Mouse (Mus musculus): ENCODE measurements around the gene Rnf38. TPM values are rescaled to one million over a fixed set of nuclear protein-coding genes. Genes with fewer than 3 reads are reported as not detected.
A peak's percentile ranks its signal among the peaks of the same experiment; 100 is the strongest.

Gene Rnf38
- polyA plus RNA-seq, 1 experiment from 2014 or later, result 34.8 TPM

GRCm38 (mm10) chr4:44107339-44107738, 126.2 kb downstream of the Rnf38 start:
- no peaks in the 10 kb centered on the region for H3K9me3 ChIP-seq
- WGBS, result 49% methylated on average over 6 of the region's 6 CpGs

GRCm38 (mm10) chr4:44106297-44106821, 127.2 kb downstream of the Rnf38 start:
- DNase-seq (ENCODE audit: low spot score), result peak; percentile 50
- peak overlapping the region; percentile 42 for H3K4me3 ChIP-seq

More at GRCm38 (mm10) chr4:44107339-44107738, 126.2 kb downstream of the Rnf38 start:
- peaks cover 33% of the 10 kb centered on the region for H3K4me1 ChIP-seq
- DNase-seq (ENCODE audit: low spot score), result no peak
- no peak overlapping the region for H3K4me3 ChIP-seq
- no peak overlapping the region for H3K27ac ChIP-seq (replicated peaks)
- no peaks in the 10 kb centered on the region for H3K27me3 ChIP-seq (replicated peaks; ENCODE audit: low read depth, poor library complexity, severe bottlenecking)
- no peaks in the 10 kb centered on the region for H3K36me3 ChIP-seq (replicated peaks)

GRCm38 (mm10) chr4:44104195-44104917, 129.2 kb downstream of the Rnf38 start:
- Histone ChIP-seq H3K36me3 (replicated peaks) (no peaks in the 10 kb centered on the region), H3K4me3 (no peak overlapping the region; the same call in 1 of the 2 replicates), H3K4me1 (peaks cover 39% of the 10 kb centered on the region), H3K27ac (replicated peaks) (peak overlapping the region; percentile 21), H3K27me3 (replicated peaks; ENCODE audit: low read depth, poor library complexity, severe bottlenecking) (no peaks in the 10 kb centered on the region), H3K9me3 (no peaks in the 10 kb centered on the region)
- WGBS, result 36% methylated on average over 8 of the region's 8 CpGs
- DNase-seq (ENCODE audit: low spot score), result no peak

More at GRCm38 (mm10) chr4:44106297-44106821, 127.2 kb downstream of the Rnf38 start:
- Histone ChIP-seq H3K9me3 (no peaks in the 10 kb centered on the region), H3K4me1 (peaks cover 33% of the 10 kb centered on the region), H3K27me3 (replicated peaks; ENCODE audit: low read depth, poor library complexity, severe bottlenecking) (no peaks in the 10 kb centered on the region), H3K36me3 (replicated peaks) (no peaks in the 10 kb centered on the region), H3K27ac (replicated peaks) (peak overlapping the region; percentile 69)
- 22% methylated on average over 18 of the region's 18 CpGs for WGBS

GRCm38 (mm10) chr4:44103620-44104019, 130.0 kb downstream of the Rnf38 start:
- 88% methylated on average over 8 of the region's 8 CpGs for WGBS
- Histone ChIP-seq H3K4me1 (peaks cover 39% of the 10 kb centered on the region), H3K27ac (replicated peaks) (no peak overlapping the region), H3K27me3 (replicated peaks; ENCODE audit: low read depth, poor library complexity, severe bottlenecking) (no peaks in the 10 kb centered on the region), H3K9me3 (no peaks in the 10 kb centered on the region), H3K4me3 (no peak overlapping the region), H3K36me3 (replicated peaks) (no peaks in the 10 kb centered on the region)
- no peak for DNase-seq (ENCODE audit: low spot score)

- WGBS, result 52% methylated on average over 11 of the region's 11 CpGs
- no peak for DNase-seq (ENCODE audit: low spot score)
- H3K4me3 ChIP-seq, result peak overlapping the region; percentile 1; the same call in 1 of the 2 replicates
Observed at GRCm38 (mm10) chr4:44097576-44098335, 135.8 kb downstream of the Rnf38 start.

GRCm38 (mm10) chr4:44094475-44094874, 139.1 kb downstream of the Rnf38 start:
- Histone ChIP-seq H3K36me3 (replicated peaks) (no peaks in the 10 kb centered on the region), H3K4me3 (no peak overlapping the region), H3K27me3 (replicated peaks; ENCODE audit: low read depth, poor library complexity, severe bottlenecking) (no peaks in the 10 kb centered on the region), H3K4me1 (peaks cover 14% of the 10 kb centered on the region), H3K9me3 (no peaks in the 10 kb centered on the region), H3K27ac (replicated peaks) (no peak overlapping the region)
- no peak for DNase-seq (ENCODE audit: low spot score)
- WGBS, result 80% methylated on average over 4 of the region's 4 CpGs

More at GRCm38 (mm10) chr4:44097576-44098335, 135.8 kb downstream of the Rnf38 start:
- H3K9me3 ChIP-seq, result no peaks in the 10 kb centered on the region
- H3K4me1 ChIP-seq, result peaks cover 19% of the 10 kb centered on the region
- H3K27me3 ChIP-seq (replicated peaks; ENCODE audit: low read depth, poor library complexity, severe bottlenecking), result no peaks in the 10 kb centered on the region
- H3K36me3 ChIP-seq (replicated peaks), result no peaks in the 10 kb centered on the region
- H3K27ac ChIP-seq (replicated peaks), result no peak overlapping the region

- Histone ChIP-seq H3K27ac (replicated peaks) (no peak overlapping the region), H3K4me3 (no peak overlapping the region), H3K4me1 (peaks cover 8% of the 10 kb centered on the region; the same call in 1 of the 2 replicates), H3K36me3 (replicated peaks) (no peaks in the 10 kb centered on the region), H3K27me3 (replicated peaks; ENCODE audit: low read depth, poor library complexity, severe bottlenecking) (no peaks in the 10 kb centered on the region), H3K9me3 (no peaks in the 10 kb centered on the region)
- WGBS, result 82% methylated on average over 11 of the region's 11 CpGs
- no peak for DNase-seq (ENCODE audit: low spot score)
Observed at GRCm38 (mm10) chr4:44092359-44092758, 141.2 kb downstream of the Rnf38 start.

GRCm38 (mm10) chr4:44085566-44085965, 148.0 kb downstream of the Rnf38 start:
- Histone ChIP-seq H3K36me3 (replicated peaks) (no peaks in the 10 kb centered on the region), H3K9me3 (no peaks in the 10 kb centered on the region), H3K4me3 (no peak overlapping the region), H3K27ac (replicated peaks) (no peak overlapping the region), H3K4me1 (peaks cover 10% of the 10 kb centered on the region), H3K27me3 (replicated peaks; ENCODE audit: low read depth, poor library complexity, severe bottlenecking) (no peaks in the 10 kb centered on the region)
- WGBS, result 89% methylated on average over 3 of the region's 3 CpGs
- DNase-seq (ENCODE audit: low spot score), result no peak

GRCm38 (mm10) chr4:44084602-44085325, 148.8 kb downstream of the Rnf38 start:
- Histone ChIP-seq H3K4me1 (peaks cover 10% of the 10 kb centered on the region), H3K9me3 (no peaks in the 10 kb centered on the region), H3K36me3 (replicated peaks) (no peaks in the 10 kb centered on the region), H3K4me3 (no peak overlapping the region), H3K27me3 (replicated peaks; ENCODE audit: low read depth, poor library complexity, severe bottlenecking) (no peaks in the 10 kb centered on the region), H3K27ac (replicated peaks) (no peak overlapping the region)
- DNase-seq (ENCODE audit: low spot score), result no peak
- WGBS, result 84% methylated on average over 13 of the region's 13 CpGs

GRCm38 (mm10) chr4:44083945-44084344, 149.6 kb downstream of the Rnf38 start, which contains the start of gene Gne:
TSS of gene Gne (minus strand) at chr4:44084177.
- H3K27me3 ChIP-seq (replicated peaks; ENCODE audit: low read depth, poor library complexity, severe bottlenecking), result no peaks in the 10 kb centered on the region
- no peak for DNase-seq (ENCODE audit: low spot score)
- peaks cover 10% of the 10 kb centered on the region for H3K4me1 ChIP-seq
- no peak within 1 kb of the TSS for H3K27ac ChIP-seq (replicated peaks)
- no peaks in the 10 kb centered on the region for H3K36me3 ChIP-seq (replicated peaks)
- H3K4me3 ChIP-seq, result no peak within 1 kb of the TSS
- 17% methylated on average over 11 of the region's 11 CpGs for WGBS
- H3K9me3 ChIP-seq, result no peaks in the 10 kb centered on the region

GRCm38 (mm10) chr4:44078358-44078933, 155.1 kb downstream of the Rnf38 start:
- WGBS, result 88% methylated on average over 7 of the region's 7 CpGs
- no peaks in the 10 kb centered on the region for H3K9me3 ChIP-seq
- no peak overlapping the region for H3K4me3 ChIP-seq
- DNase-seq (ENCODE audit: low spot score), result no peak
- no peaks in the 10 kb centered on the region for H3K36me3 ChIP-seq (replicated peaks)
- no peak overlapping the region for H3K27ac ChIP-seq (replicated peaks)
- H3K27me3 ChIP-seq (replicated peaks; ENCODE audit: low read depth, poor library complexity, severe bottlenecking), result no peaks in the 10 kb centered on the region
- H3K4me1 ChIP-seq, result 0 out of 2 replicates have a peak, but pooled peaks cover 5% of the 10 kb centered on the region
